Mouse (Mus musculus): ENCODE measurements around the gene Mfsd7a.

DNA sequence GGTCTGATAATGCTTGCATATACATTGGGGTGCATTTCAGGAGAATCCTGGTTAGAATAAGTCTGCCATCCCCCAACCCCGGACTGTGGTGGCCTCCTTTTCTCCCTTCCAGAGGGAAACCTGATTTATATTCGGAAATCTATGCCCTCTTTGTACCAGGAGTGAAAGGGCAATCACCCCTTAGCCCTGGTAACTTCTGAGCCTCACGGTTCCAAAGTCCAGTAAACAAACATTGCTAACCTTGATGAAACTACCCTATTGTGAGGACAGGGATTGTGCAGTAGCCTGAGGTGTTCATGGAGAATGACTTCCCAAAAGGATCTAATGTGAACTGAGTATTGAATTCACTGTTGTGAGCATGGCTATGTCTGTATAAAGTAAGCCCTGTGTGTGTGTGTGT is 5.4 kb upstream of the Mfsd7a start:
- TF ChIP-seq CTCF (IDR thresholded peaks at IDR 0.05; ENCODE audit: extremely low read depth, insufficient read depth, insufficient read length, insufficient replicate concordance): no peak
- TF ChIP-seq POLR2A (IDR thresholded peaks at IDR 0.05; ENCODE audit: low read depth, low read length): no peak
